Mouse (Mus musculus): Measurements from ENCODE around the gene Cox17.

- TF ChIP-seq POLR2A (IDR thresholded peaks at IDR 0.05; ENCODE audit: low read depth, low read length) (no peak), CTCF (IDR thresholded peaks at IDR 0.05; ENCODE audit: extremely low read depth, insufficient read length, insufficient replicate concordance, low read depth, low read length) (no peak)
These were observed 16.9 kb downstream of the Cox17 start for GRCm38 (mm10) chr16:38363657-38364056.

All from small intestine, adult 2 months (tissue).